Mouse (Mus musculus) heart, adult 2 months (tissue): ENCODE measurements at regions not wholly inside any gene's neighbourhood (a gene's known extent, or its start where the extent isn't known, plus 50 kb on each side); places are given as distances from the start of the nearest gene placed in this dataset.

Source experiments
- DNase-seq, 2 experiments: peaks; one replicate each; pipeline ENCODE4 v3.0.0; 2021
- H3K27ac ChIP-seq: fragments of 200-600 bp; 2 replicates; pipeline ENCODE4 v1.8.1; 2022
- H3K27me3 ChIP-seq: fragments of 200-500 bp; 2 replicates; pipeline ENCODE4 v1.6.1; 2012; ENCODE audit warnings: mild to moderate bottlenecking, low read length, inconsistent platforms, mixed read lengths; ENCODE audit not compliant: control insufficient read depth, insufficient read depth
- H3K36me3 ChIP-seq: fragments of 200-500 bp; 2 replicates; pipeline ENCODE4 v1.6.1; 2012; ENCODE audit warnings: low read length, inconsistent platforms; ENCODE audit not compliant: control insufficient read depth, insufficient read depth
- H3K4me1 ChIP-seq: fragments of 200-500 bp; 2 replicates; pipeline ENCODE4 v1.6.1; 2011; ENCODE audit warnings: low read length; ENCODE audit not compliant: control insufficient read depth, insufficient read depth
- H3K4me3 ChIP-seq: fragments of 200-600 bp; 2 replicates; pipeline ENCODE4 v1.8.1; 2022
- H3K79me2 ChIP-seq: fragments of 200-500 bp; replicated peaks from 2 replicates; pipeline ENCODE4 v1.6.1; 2012; ENCODE audit warnings: mild to moderate bottlenecking, inconsistent platforms, low read length, moderate library complexity, mixed read lengths; ENCODE audit not compliant: control insufficient read depth, insufficient read depth
- H3K9ac ChIP-seq: fragments of 200-500 bp; 2 replicates; pipeline ENCODE4 v1.6.1; 2012; ENCODE audit warnings: low read depth, mild to moderate bottlenecking, control low read depth, inconsistent platforms, low read length, mixed read lengths
- CTCF ChIP-seq: fragments of 200-600 bp; IDR thresholded peaks from 2 replicates; pipeline ENCODE4 v1.8.1; 2022; ENCODE audit warnings: antibody characterized with exemption, mild to moderate bottlenecking, moderate library complexity
- EP300 ChIP-seq: fragments of 200-500 bp; IDR thresholded peaks from 2 replicates; pipeline ENCODE4 v1.6.1; 2011; ENCODE audit warnings: low read depth, low read length, control low read depth; ENCODE audit not compliant: insufficient read depth
- POLR2A ChIP-seq: fragments of 200-500 bp; IDR thresholded peaks from 2 replicates; pipeline ENCODE4 v1.6.1; 2011; ENCODE audit warnings: mild to moderate bottlenecking, low read depth, low read length, control low read depth; ENCODE audit not compliant: insufficient read depth
- WGBS: fragments of 180-500 bp; shearing (Covaris S2); methylation state at CpG from one replicate; pipeline ENCODE4 v1.1.7; 2018; 5-methylcytosine and 5-hydroxymethylcytosine counted together
- intact Hi-C: fragments of 180-260 bp; cut with DNase I; formaldehyde crosslinking; loops from one replicate; pipeline ENCODE4 v1.15.1; 2025

GRCm38 (mm10) chr8:18217599-18217998 is 760.5 kb downstream of the Defb40 start:
- no peak for DNase-seq
- H3K4me3 ChIP-seq: no peak overlapping the region
- H3K9ac ChIP-seq: no peak overlapping the region
- no peaks in the 10 kb centered on the region for H3K4me1 ChIP-seq
- H3K36me3 ChIP-seq: no peaks in the 10 kb centered on the region
- no peaks in the 10 kb centered on the region for H3K79me2 ChIP-seq
- TF ChIP-seq CTCF (no peak), EP300 (no peak), POLR2A (no peak)
- intact Hi-C loops: no loop called here
- no peaks in the 10 kb centered on the region for H3K27me3 ChIP-seq
- WGBS: 62% methylated on average over 2 of the region's 2 CpGs
- H3K27ac ChIP-seq: no peak overlapping the region

- TF ChIP-seq POLR2A: no peak
- TF ChIP-seq CTCF: no peak
- TF ChIP-seq EP300: no peak
- no peak overlapping the region for H3K4me3 ChIP-seq
- intact Hi-C loops: no loop called here
- no peak for DNase-seq
- no peaks in the 10 kb centered on the region for H3K36me3 ChIP-seq
- H3K27me3 ChIP-seq: no peaks in the 10 kb centered on the region
- no peak overlapping the region for H3K27ac ChIP-seq
- no peak overlapping the region for H3K9ac ChIP-seq
- H3K79me2 ChIP-seq: no peaks in the 10 kb centered on the region
- 61% methylated on average over 7 of the region's 7 CpGs for WGBS
- H3K4me1 ChIP-seq: no peaks in the 10 kb centered on the region
These were observed 760.9 kb downstream of the Defb40 start for GRCm38 (mm10) chr8:18217192-18217591.

GRCm38 (mm10) chr8:18216516-18216915 is 761.5 kb downstream of the Defb40 start:
- intact Hi-C loops: no loop called here
- 46% methylated on average over 1 of the region's 1 CpGs for WGBS
- H3K4me3 ChIP-seq: no peak overlapping the region
- H3K4me1 ChIP-seq: no peaks in the 10 kb centered on the region
- H3K27me3 ChIP-seq: no peaks in the 10 kb centered on the region
- H3K9ac ChIP-seq: no peak overlapping the region
- no peaks in the 10 kb centered on the region for H3K79me2 ChIP-seq
- no peak overlapping the region for H3K27ac ChIP-seq
- TF ChIP-seq POLR2A (no peak), EP300 (no peak), CTCF (no peak)
- no peaks in the 10 kb centered on the region for H3K36me3 ChIP-seq
- DNase-seq: no peak

GRCm38 (mm10) chr8:18210067-18210466 is 768.0 kb downstream of the Defb40 start:
- no peak for DNase-seq
- 100% methylated on average over 1 of the region's 1 CpGs for WGBS
- intact Hi-C loops: no loop called here
- no peaks in the 10 kb centered on the region for H3K36me3 ChIP-seq
- H3K4me3 ChIP-seq: no peak overlapping the region
- H3K4me1 ChIP-seq: no peaks in the 10 kb centered on the region
- no peaks in the 10 kb centered on the region for H3K79me2 ChIP-seq
- H3K27me3 ChIP-seq: no peaks in the 10 kb centered on the region
- TF ChIP-seq CTCF: no peak
- no peak for TF ChIP-seq EP300
- no peak for TF ChIP-seq POLR2A
- H3K9ac ChIP-seq: no peak overlapping the region
- H3K27ac ChIP-seq: no peak overlapping the region

GRCm38 (mm10) chr8:18208658-18209057 is 769.4 kb downstream of the Defb40 start:
- no peaks in the 10 kb centered on the region for H3K79me2 ChIP-seq
- TF ChIP-seq POLR2A: no peak
- no peak for TF ChIP-seq CTCF
- no peak for TF ChIP-seq EP300
- no peak overlapping the region for H3K9ac ChIP-seq
- no peak overlapping the region for H3K4me3 ChIP-seq
- H3K4me1 ChIP-seq: no peaks in the 10 kb centered on the region
- whole genome bisulfite sequencing: 67% methylated on average over 1 of the region's 1 CpGs
- DNase-seq: no peak
- intact Hi-C loops: no loop called here
- no peaks in the 10 kb centered on the region for H3K27me3 ChIP-seq
- no peak overlapping the region for H3K27ac ChIP-seq
- H3K36me3 ChIP-seq: no peaks in the 10 kb centered on the region

GRCm38 (mm10) chr8:18187486-18187885 is 790.6 kb downstream of the Defb40 start:
- DNase-seq: no peak
- Histone ChIP-seq H3K4me1 (no peaks in the 10 kb centered on the region), H3K36me3 (no peaks in the 10 kb centered on the region), H3K9ac (no peak overlapping the region), H3K79me2 (no peaks in the 10 kb centered on the region), H3K4me3 (no peak overlapping the region), H3K27ac (no peak overlapping the region), H3K27me3 (no peaks in the 10 kb centered on the region)
- TF ChIP-seq EP300 (no peak), POLR2A (no peak), CTCF (no peak)
- intact Hi-C loops: no loop called here

- intact Hi-C loops: no loop called here
- no peaks in the 10 kb centered on the region for H3K4me1 ChIP-seq
- H3K27ac ChIP-seq: no peak overlapping the region
- H3K36me3 ChIP-seq: no peaks in the 10 kb centered on the region
- TF ChIP-seq POLR2A (no peak), EP300 (no peak), CTCF (no peak)
- no peak overlapping the region for H3K9ac ChIP-seq
- no peaks in the 10 kb centered on the region for H3K27me3 ChIP-seq
- no peaks in the 10 kb centered on the region for H3K79me2 ChIP-seq
- DNase-seq: no peak
- WGBS: 84% methylated on average over 7 of the region's 7 CpGs
- H3K4me3 ChIP-seq: no peak overlapping the region
These were observed 802.4 kb downstream of the Defb40 start for GRCm38 (mm10) chr8:18175544-18176092.
